Mouse (Mus musculus) liver, embryonic 14.5 days (tissue): ENCODE results near the gene Serinc3. TPM values are rescaled to one million over a fixed set of nuclear protein-coding genes. Genes with fewer than 3 reads are reported as not detected.

Experiments used
- ATAC-seq: fragments of 200-750 bp; cut with Nextera tagmentation; 2 replicates; pipeline ENCODE4 v1.8.0; 2017; ENCODE audit warnings: moderate number of reproducible peaks, mild to moderate bottlenecking, moderate library complexity; ENCODE audit not compliant: insufficient read depth
- DNase-seq, 3 experiments: peaks; one replicate each; pipeline ENCODE4 v3.0.0-alpha.2; 2012 to 2013; ENCODE audit warnings: low read depth in 3 of 3, low spot score in 3 of 3
- H3K27ac ChIP-seq: fragments of 300-500 bp; sonication (generic); 2 replicates; pipeline ENCODE4 v1.5.1; 2014; ENCODE audit warnings: moderate library complexity, mild to moderate bottlenecking, control low read depth, inconsistent platforms
- H3K27me3 ChIP-seq: fragments of 300-500 bp; sonication (generic); 2 replicates; pipeline ENCODE4 v1.6.1; 2014; ENCODE audit warnings: mild to moderate bottlenecking, low read length, moderate library complexity; ENCODE audit not compliant: control insufficient read depth, insufficient read depth
- H3K36me3 ChIP-seq: fragments of 300-500 bp; sonication (generic); replicated peaks from 2 replicates; pipeline ENCODE4 v1.6.1; 2014; ENCODE audit warnings: low read depth; ENCODE audit not compliant: control insufficient read depth, insufficient read depth
- H3K4me1 ChIP-seq, 2 experiments: fragments of 200-500 bp in 1 of 2; fragments of 300-500 bp in 1 of 2; sonication (generic) in 1 of 2; replicated peaks; 2 replicates each; pipeline ENCODE4 v1.6.1; 2012 to 2014; ENCODE audit warnings: antibody characterized with exemption in 1 of 2, inconsistent platforms in 1 of 2, low read length in 1 of 2; ENCODE audit not compliant: control insufficient read depth in 2 of 2, insufficient read depth in 2 of 2
- H3K4me2 ChIP-seq: fragments of 300-500 bp; sonication (generic); 2 replicates; pipeline ENCODE4 v1.6.1; 2014; ENCODE audit warnings: low read depth, mild to moderate bottlenecking, control low read depth, moderate library complexity
- H3K4me3 ChIP-seq, 2 experiments: fragments of 200-500 bp in 1 of 2; fragments of 300-500 bp in 1 of 2; sonication (generic) in 1 of 2; 2 replicates each; pipeline ENCODE4 v1.5.1; 2012 to 2014; ENCODE audit warnings: low read depth in 2 of 2, low read length in 2 of 2, mild to moderate bottlenecking in 2 of 2, control low read depth in 1 of 2, inconsistent platforms in 1 of 2, moderate library complexity in 1 of 2; ENCODE audit not compliant: insufficient read depth in 1 of 2
- H3K9ac ChIP-seq: fragments of 300-500 bp; sonication (generic); replicated peaks from 2 replicates; pipeline ENCODE4 v1.6.1; 2014; ENCODE audit warnings: mild to moderate bottlenecking, control low read depth, moderate library complexity
- H3K9me3 ChIP-seq: fragments of 300-500 bp; sonication (generic); 2 replicates; pipeline ENCODE4 v1.6.1; 2016; ENCODE audit warnings: low read length, mixed read lengths; ENCODE audit not compliant: control insufficient read depth
- CTCF ChIP-seq: IDR thresholded peaks from 2 replicates; pipeline ENCODE4 v1.5.1; 2016; ENCODE audit warnings: antibody characterized with exemption, low read depth, control low read depth
- EP300 ChIP-seq: IDR thresholded peaks from 2 replicates; pipeline ENCODE4 v1.6.1; 2016; ENCODE audit warnings: antibody characterized with exemption, low read depth
- WGBS: fragments of 180-500 bp; shearing (Covaris S2); extraction: QIAGEN DNeasy Blood & Tissue Kit; methylation state at CpG from one replicate; pipeline ENCODE4 v1.1.7; 2014; ENCODE audit not compliant: insufficient replicate concordance; 5-methylcytosine and 5-hydroxymethylcytosine counted together
- polyA plus RNA-seq, 2 experiments: library from polyadenylated mRNA; depleted of rRNA in 1 of 2; stranded (reverse) in 1 of 2; unstranded in 1 of 2; fragments of >200 nt; fragmentation: Nextera tagmentation in 1 of 2; extraction: Ambion mirVana in 1 of 2; gene quantifications; 2 replicates each; pipeline versions ENCODE4 v1.2.1 to v1.2.3; 2012 to 2014

Serinc3 gene
- polyA plus RNA-seq, 2 experiments, result 165 to 257 TPM

DNA sequence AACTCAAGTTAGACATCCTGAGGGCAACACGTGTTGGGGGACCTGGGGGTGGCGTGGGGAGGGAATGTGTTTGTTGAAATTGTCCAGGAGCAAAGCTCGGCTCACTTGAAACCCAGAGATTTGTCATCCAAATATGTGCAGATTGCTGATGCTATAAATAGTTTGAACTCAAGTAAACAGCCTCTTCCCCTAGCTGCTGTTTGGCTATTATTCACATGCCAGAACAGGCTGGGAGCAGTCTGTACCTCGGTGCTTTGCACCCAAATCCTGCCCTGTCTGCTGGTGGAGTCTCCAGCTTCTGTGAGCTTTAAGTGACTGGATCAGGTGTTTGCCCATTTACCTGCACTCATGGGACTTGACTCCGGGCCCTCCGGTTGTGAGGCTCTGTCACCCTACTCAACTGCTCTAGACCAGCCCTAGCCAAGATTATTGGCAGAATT, 40.9 kb upstream of the Serinc3 start:
- no peaks in the 10 kb centered on the region for H3K9me3 ChIP-seq
- no peak overlapping the region for H3K4me3 ChIP-seq
- H3K27me3 ChIP-seq, result no peaks in the 10 kb centered on the region
- H3K4me2 ChIP-seq, result no peak overlapping the region
- 0 out of 2 replicates have a peak, but pooled peaks have one; percentile 14 for ATAC-seq
- H3K4me1 ChIP-seq, result peaks cover 40 to 64% of the 10 kb centered on the region in 2 experiments
- H3K9ac ChIP-seq, result no peak overlapping the region
- no peak for DNase-seq
- 51% methylated on average over 6 of the region's 6 CpGs for WGBS
- H3K36me3 ChIP-seq, result no peaks in the 10 kb centered on the region
- no peak for TF ChIP-seq CTCF
- TF ChIP-seq EP300, result no peak
- H3K27ac ChIP-seq, result no peak overlapping the region

DNA sequence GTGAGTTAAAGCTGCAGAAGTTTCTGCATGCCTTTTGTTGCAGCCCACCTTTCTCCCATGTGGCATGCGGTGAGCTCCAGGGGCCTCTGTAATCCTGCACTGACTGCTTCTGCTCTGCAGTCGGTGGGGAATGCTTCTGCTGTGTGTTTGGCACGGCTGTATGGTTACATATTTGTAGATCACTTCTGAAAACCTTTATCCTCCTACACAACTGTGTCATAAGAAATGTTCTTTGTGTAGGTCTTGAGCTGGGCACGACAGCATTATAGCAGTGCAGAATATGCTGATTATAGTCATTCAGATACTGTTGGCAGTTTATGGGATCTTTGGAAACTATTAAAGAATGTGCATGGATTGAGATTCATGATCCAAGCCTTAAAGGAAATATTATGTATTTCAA, 40.4 kb upstream of the Serinc3 start:
- no peak overlapping the region for H3K4me2 ChIP-seq
- TF ChIP-seq EP300 (no peak), CTCF (no peak)
- H3K27me3 ChIP-seq, result no peaks in the 10 kb centered on the region
- H3K27ac ChIP-seq, result no peak overlapping the region; the same call in 1 of the 2 replicates
- ATAC-seq (no peak), DNase-seq (no peak)
- H3K36me3 ChIP-seq, result no peaks in the 10 kb centered on the region
- no peaks in the 10 kb centered on the region for H3K9me3 ChIP-seq
- peaks cover 35 to 60% of the 10 kb centered on the region in 2 experiments for H3K4me1 ChIP-seq
- no peak overlapping the region for H3K4me3 ChIP-seq
- WGBS, result 62% methylated on average over 4 of the region's 4 CpGs
- 0 out of 2 replicates have a peak overlapping the region, but pooled peaks have one; percentile 18 for H3K9ac ChIP-seq

DNA sequence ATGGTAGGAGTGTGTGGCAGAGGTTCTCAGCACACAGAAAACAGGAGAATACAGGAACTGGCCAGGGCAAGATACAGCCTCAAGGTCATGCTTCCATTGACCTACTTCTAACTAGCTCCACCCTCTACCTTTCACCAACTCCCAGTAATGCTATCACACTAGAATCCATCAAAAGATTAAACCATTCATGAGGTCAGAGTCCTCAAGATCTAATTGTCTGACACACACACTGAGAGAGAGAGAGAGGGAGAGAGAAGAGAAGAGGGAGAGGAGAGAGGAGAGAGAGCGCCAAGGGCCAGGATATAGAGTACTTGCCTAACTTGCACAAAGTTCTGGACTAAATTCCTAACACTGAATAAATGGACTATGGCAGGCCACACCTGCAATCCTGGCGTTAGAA, 37.4 kb upstream of the Serinc3 start:
- ATAC-seq (no peak), DNase-seq (no peak)
- Histone ChIP-seq H3K4me2 (no peak overlapping the region), H3K4me3 (no peak overlapping the region), H3K4me1 (peaks cover 17 to 37% of the 10 kb centered on the region in 2 experiments), H3K27ac (no peak overlapping the region), H3K36me3 (no peaks in the 10 kb centered on the region), H3K9me3 (no peaks in the 10 kb centered on the region), H3K9ac (no peak overlapping the region), H3K27me3 (no peaks in the 10 kb centered on the region)
- WGBS, result 78% methylated on average over 2 of the region's 2 CpGs
- TF ChIP-seq EP300 (no peak), CTCF (no peak)

- Histone ChIP-seq H3K36me3 (no peaks in the 10 kb centered on the region), H3K4me2 (no peak overlapping the region), H3K27ac (no peak overlapping the region), H3K27me3 (no peaks in the 10 kb centered on the region), H3K4me3 (no peak overlapping the region), H3K9me3 (no peaks in the 10 kb centered on the region), H3K4me1 (peaks cover 0 to 22% of the 10 kb centered on the region in 2 experiments; a peak in 3 of 4 replicates), H3K9ac (no peak overlapping the region)
- TF ChIP-seq EP300, result no peak
- TF ChIP-seq CTCF, result no peak
- ATAC-seq (no peak), DNase-seq (no peak)
- 67% methylated on average over 3 of the region's 3 CpGs for WGBS
Measured at GRCm38 (mm10) chr2:163676745-163677144, 31.8 kb upstream of the Serinc3 start.

DNA sequence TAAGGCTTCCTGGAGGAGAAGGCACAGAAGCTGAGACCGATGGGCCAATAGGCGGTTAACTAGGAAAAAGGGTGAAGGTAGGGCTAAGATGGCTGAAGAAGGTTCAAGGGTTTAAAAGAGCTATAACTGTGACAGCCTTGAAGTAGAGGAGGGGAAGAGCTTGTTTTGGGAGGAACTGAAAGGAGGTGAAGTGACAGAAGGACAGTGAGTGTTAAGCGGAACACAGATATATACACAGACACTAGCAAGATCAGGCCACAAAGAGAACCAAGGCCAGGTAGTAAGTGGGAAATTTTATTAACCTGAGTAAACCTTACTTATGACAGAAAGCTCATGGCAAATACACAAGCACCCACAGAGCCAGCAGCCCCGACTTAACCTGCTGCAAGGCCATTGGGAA, 31.4 kb upstream of the Serinc3 start:
- Histone ChIP-seq H3K4me1 (peaks cover 0 to 22% of the 10 kb centered on the region in 2 experiments; a peak in 3 of 4 replicates), H3K27ac (no peak overlapping the region), H3K36me3 (no peaks in the 10 kb centered on the region), H3K9me3 (no peaks in the 10 kb centered on the region), H3K4me3 (no peak overlapping the region), H3K27me3 (no peaks in the 10 kb centered on the region), H3K9ac (no peak overlapping the region), H3K4me2 (no peak overlapping the region)
- WGBS, result 82% methylated on average over 4 of the region's 4 CpGs
- ATAC-seq (no peak), DNase-seq (no peak)
- TF ChIP-seq CTCF (no peak), EP300 (no peak)
